Mouse (Mus musculus) limb, embryonic 12.5 days (tissue): ENCODE results near the gene Sec16a. TPM values are rescaled to one million over a fixed set of nuclear protein-coding genes. Genes with fewer than 3 reads are reported as not detected.
A peak's percentile ranks its signal among the peaks of the same experiment; 100 is the strongest.

ENCODE experiments used
- ATAC-seq: fragments of 200-750 bp; cut with Nextera tagmentation; 2 replicates; pipeline ENCODE4 v1.8.0; 2017; ENCODE audit warnings: low read depth, moderate TSS enrichment; ENCODE audit not compliant: insufficient number of reproducible peaks, insufficient read depth, low FRiP score, low TSS enrichment
- H3K27ac ChIP-seq: fragments of 300-500 bp; sonication (generic); 2 replicates; pipeline ENCODE4 v1.5.1; 2016; ENCODE audit warnings: mild to moderate bottlenecking, moderate library complexity
- H3K27me3 ChIP-seq: fragments of 300-500 bp; sonication (generic); 2 replicates; pipeline ENCODE4 v1.6.1; 2016; ENCODE audit warnings: mild to moderate bottlenecking, moderate library complexity
- H3K36me3 ChIP-seq: fragments of 300-500 bp; sonication (generic); 2 replicates; pipeline ENCODE4 v1.6.1; 2016; ENCODE audit warnings: mild to moderate bottlenecking, moderate library complexity
- H3K4me1 ChIP-seq: fragments of 300-500 bp; sonication (generic); replicated peaks from 2 replicates; pipeline ENCODE4 v1.6.1; 2016
- H3K4me2 ChIP-seq: fragments of 300-500 bp; sonication (generic); 2 replicates; pipeline ENCODE4 v1.6.1; 2016; ENCODE audit warnings: mild to moderate bottlenecking, moderate library complexity
- H3K4me3 ChIP-seq: fragments of 300-500 bp; sonication (generic); replicated peaks from 2 replicates; pipeline ENCODE4 v1.5.1; 2016; ENCODE audit warnings: mild to moderate bottlenecking
- H3K9ac ChIP-seq: fragments of 300-500 bp; sonication (generic); replicated peaks from 2 replicates; pipeline ENCODE4 v1.6.1; 2016; ENCODE audit warnings: mild to moderate bottlenecking, moderate library complexity
- H3K9me3 ChIP-seq: fragments of 300-500 bp; sonication (generic); 2 replicates; pipeline ENCODE4 v1.6.1; 2016; ENCODE audit warnings: mild to moderate bottlenecking, moderate library complexity
- WGBS: fragments of 180-500 bp; shearing (Covaris S2); methylation state at CpG from one replicate; pipeline ENCODE4 v1.1.7; 2016; 5-methylcytosine and 5-hydroxymethylcytosine counted together
- polyA plus RNA-seq: library from polyadenylated mRNA; unstranded; fragments of >200 nt; fragmentation: Nextera tagmentation; extraction: Ambion mirVana; gene quantifications from 2 replicates; pipeline ENCODE4 v1.2.1, GENCODE M21; 2016

The Sec16a gene
- polyA plus RNA-seq, 1 experiment from 2014 or later, result 25.6 TPM

DNA sequence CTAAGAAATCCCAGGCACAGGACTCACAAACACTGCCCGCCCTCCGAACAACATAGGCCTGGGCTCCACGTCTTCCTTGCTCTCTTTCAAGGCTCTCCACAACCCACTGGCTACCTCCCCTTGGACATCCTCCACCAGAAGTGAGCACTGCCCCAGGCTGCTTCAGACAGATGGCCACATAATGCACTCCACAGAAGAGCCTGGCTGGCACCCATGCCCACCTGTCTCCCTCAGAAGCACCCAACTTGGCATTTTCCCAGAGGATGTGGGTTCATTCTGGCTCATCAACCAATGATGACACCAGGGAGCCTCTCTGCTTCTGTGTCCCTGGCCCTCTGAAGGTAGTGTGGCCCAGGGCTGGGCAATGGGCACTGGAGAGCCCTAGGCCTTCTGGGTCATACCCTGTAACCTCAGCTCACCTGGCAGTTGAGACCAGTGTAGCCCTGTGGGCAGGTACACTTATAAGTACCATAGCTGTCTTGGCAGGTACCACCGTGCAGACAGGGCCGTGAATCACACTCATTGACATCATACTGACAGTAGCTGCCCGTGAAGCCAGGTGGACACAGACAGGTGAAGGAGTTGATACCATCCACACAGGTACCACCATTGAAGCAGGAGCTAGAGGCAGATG is 26.8 kb upstream of the Sec16a start:
- ATAC-seq, result no peak
- Histone ChIP-seq H3K9me3 (no peaks in the 10 kb centered on the region), H3K27ac (no peak overlapping the region), H3K27me3 (no peaks in the 10 kb centered on the region), H3K4me1 (peaks cover 13% of the 10 kb centered on the region; the same call in 1 of the 2 replicates), H3K4me3 (no peak overlapping the region), H3K9ac (no peak overlapping the region), H3K36me3 (peaks cover 98% of the 10 kb centered on the region), H3K4me2 (no peak overlapping the region)
- 91% methylated on average over 6 of the region's 6 CpGs for WGBS

DNA sequence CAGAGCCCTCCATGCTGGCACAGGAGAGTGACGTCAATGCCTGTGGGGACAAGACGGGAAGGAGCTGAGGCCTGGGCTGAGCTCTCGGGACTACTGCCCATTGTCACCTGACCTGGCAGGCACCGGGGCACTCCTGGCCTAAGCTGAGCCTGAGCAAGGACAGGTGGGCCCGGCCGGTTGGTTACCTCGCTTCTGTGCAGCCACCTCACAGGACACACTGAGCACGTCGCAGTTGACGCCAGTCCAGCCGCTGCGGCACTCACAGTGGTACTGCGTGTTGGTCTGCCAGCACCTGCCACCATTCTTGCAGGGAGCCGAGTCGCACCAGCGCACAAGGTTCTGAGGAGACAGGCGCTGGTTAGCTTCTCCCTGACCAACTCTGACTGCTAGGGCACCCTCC is 26.0 kb upstream of the Sec16a start:
- no peak overlapping the region for H3K9ac ChIP-seq
- no peaks in the 10 kb centered on the region for H3K27me3 ChIP-seq
- no peak overlapping the region for H3K27ac ChIP-seq
- WGBS, result 90% methylated on average over 17 of the region's 17 CpGs
- peaks cover 98% of the 10 kb centered on the region for H3K36me3 ChIP-seq
- H3K9me3 ChIP-seq, result no peaks in the 10 kb centered on the region
- H3K4me3 ChIP-seq, result no peak overlapping the region
- no peak for ATAC-seq
- peaks cover 13% of the 10 kb centered on the region; the same call in 1 of the 2 replicates for H3K4me1 ChIP-seq
- H3K4me2 ChIP-seq, result no peak overlapping the region

DNA sequence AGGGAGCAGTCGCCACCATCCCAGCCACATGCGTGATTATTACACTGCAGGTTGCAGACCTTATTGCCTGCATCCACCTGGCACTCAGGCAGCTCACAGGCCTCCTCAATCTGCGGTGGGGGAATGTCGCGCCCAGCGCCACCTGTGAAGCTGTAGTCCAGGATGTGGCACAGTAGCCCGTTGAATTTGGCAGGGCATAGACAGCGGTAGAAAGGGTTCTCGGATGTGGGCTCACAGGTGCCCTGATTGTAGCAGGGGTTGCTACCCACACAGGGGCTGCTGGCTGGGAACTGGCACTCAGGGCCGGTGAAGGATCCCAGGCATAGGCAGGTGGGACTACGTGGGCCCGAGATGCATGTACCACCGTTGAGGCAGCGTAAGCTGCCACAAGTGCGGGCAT is 23.4 kb upstream of the Sec16a start:
- no peak for ATAC-seq
- Histone ChIP-seq H3K27ac (no peak overlapping the region), H3K9me3 (no peaks in the 10 kb centered on the region), H3K36me3 (peaks cover 98% of the 10 kb centered on the region), H3K4me1 (no peaks in the 10 kb centered on the region), H3K4me2 (no peak overlapping the region), H3K9ac (no peak overlapping the region), H3K27me3 (no peaks in the 10 kb centered on the region), H3K4me3 (no peak overlapping the region)
- WGBS, result 92% methylated on average over 15 of the region's 15 CpGs

DNA sequence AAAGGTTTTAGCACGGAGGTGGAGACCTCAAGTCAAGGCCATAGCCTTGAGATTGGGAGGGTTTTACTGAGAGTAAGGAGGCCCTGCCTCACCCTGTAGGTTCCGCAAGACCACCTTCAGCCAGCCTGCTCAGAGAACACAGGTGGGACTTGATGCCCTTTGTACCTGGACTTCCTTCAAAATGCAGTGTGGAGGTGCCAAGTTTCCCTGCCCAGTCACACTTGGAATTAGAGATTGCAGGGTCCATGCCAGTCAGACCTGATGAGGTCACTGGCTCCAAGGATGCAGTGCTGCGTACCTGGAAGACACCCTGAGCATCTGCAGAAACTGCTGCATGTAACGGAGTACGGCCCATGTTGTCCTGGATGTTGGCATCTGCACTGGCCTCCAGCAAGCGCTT is 18.4 kb upstream of the Sec16a start:
- Histone ChIP-seq H3K9me3 (no peaks in the 10 kb centered on the region), H3K4me3 (no peak overlapping the region), H3K36me3 (peaks cover 93% of the 10 kb centered on the region), H3K9ac (no peak overlapping the region), H3K4me2 (no peak overlapping the region), H3K4me1 (peaks cover 17% of the 10 kb centered on the region), H3K27ac (no peak overlapping the region), H3K27me3 (no peaks in the 10 kb centered on the region)
- WGBS, result 97% methylated on average over 6 of the region's 6 CpGs
- no peak for ATAC-seq

DNA sequence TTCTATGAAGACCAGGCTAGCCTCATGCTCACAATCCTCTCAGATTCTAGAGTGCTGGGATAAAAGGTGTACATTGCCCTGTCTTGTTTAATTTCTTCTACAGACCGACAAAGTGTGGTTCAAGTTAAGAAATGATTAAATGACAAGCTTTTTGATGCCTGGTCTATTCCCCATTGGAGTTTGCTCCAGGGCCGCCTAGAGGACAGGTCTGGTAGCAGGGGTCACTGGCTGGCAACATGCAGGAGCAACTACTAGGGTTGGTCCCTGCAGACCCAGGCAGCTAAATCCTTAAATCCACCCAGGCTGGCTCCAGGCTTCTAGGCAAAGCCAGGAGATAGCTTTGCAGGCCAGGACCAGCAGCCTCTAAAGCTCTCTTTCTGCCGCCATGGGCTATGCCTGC is 18.0 kb upstream of the Sec16a start:
- H3K27ac ChIP-seq, result no peak overlapping the region
- no peak overlapping the region for H3K4me2 ChIP-seq
- H3K4me1 ChIP-seq, result peaks cover 22% of the 10 kb centered on the region
- H3K4me3 ChIP-seq, result no peak overlapping the region
- H3K9me3 ChIP-seq, result no peaks in the 10 kb centered on the region
- no peak for ATAC-seq
- H3K36me3 ChIP-seq, result peaks cover 92% of the 10 kb centered on the region
- H3K27me3 ChIP-seq, result no peaks in the 10 kb centered on the region
- WGBS, result 73% methylated on average over 3 of the region's 3 CpGs
- no peak overlapping the region for H3K9ac ChIP-seq

DNA sequence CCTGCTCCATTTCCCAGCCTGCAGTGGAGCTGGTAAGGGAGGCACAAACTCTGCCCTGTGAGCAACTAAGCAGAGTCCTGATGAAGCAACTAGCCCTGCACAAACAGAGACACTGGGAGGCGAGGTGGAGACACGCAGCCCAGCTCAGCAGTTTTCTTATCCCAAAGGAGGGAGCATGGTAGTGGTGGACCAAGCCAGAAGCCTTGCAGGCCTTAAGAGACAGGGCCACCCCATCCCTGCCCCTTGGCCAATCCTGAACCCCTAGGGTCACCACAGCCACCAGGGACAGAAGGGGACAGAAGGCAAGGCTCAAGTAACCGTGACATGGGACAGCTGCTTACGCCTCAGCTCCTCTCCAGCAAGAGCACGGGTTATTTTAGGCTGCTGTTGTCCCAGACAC is 16.7 kb upstream of the Sec16a start:
- H3K36me3 ChIP-seq, result peaks cover 83% of the 10 kb centered on the region
- H3K27ac ChIP-seq, result no peak overlapping the region
- H3K4me3 ChIP-seq, result no peak overlapping the region
- H3K4me2 ChIP-seq, result no peak overlapping the region
- peaks cover 23% of the 10 kb centered on the region for H3K4me1 ChIP-seq
- H3K9ac ChIP-seq, result no peak overlapping the region
- no peak for ATAC-seq
- WGBS, result 83% methylated on average over 5 of the region's 5 CpGs
- H3K27me3 ChIP-seq, result no peaks in the 10 kb centered on the region
- H3K9me3 ChIP-seq, result no peaks in the 10 kb centered on the region

DNA sequence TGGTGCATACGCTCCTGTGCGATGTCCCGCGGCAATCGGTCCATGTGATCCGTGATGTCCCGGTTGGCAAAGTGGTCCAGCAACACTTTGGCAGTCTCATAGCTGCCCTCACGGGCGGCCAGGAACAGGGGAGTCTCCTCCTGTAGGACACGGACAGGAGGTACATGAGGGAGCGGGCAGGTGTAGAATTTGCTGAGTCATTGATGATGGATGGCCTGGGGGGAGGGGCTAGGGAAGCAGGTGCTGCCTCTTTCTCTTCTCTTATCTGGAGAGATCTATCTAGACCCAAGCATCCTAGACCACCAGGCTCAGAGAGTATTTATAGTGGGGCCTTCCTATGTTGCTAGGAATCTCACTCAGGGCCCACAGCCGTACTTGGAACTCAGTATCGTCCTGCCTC is 15.8 kb upstream of the Sec16a start:
- Histone ChIP-seq H3K9me3 (no peaks in the 10 kb centered on the region), H3K4me2 (no peak overlapping the region), H3K9ac (no peak overlapping the region), H3K27me3 (no peaks in the 10 kb centered on the region), H3K4me3 (no peak overlapping the region), H3K36me3 (peaks cover 75% of the 10 kb centered on the region), H3K27ac (no peak overlapping the region), H3K4me1 (peaks cover 23% of the 10 kb centered on the region)
- WGBS, result 89% methylated on average over 13 of the region's 13 CpGs
- no peak for ATAC-seq

DNA sequence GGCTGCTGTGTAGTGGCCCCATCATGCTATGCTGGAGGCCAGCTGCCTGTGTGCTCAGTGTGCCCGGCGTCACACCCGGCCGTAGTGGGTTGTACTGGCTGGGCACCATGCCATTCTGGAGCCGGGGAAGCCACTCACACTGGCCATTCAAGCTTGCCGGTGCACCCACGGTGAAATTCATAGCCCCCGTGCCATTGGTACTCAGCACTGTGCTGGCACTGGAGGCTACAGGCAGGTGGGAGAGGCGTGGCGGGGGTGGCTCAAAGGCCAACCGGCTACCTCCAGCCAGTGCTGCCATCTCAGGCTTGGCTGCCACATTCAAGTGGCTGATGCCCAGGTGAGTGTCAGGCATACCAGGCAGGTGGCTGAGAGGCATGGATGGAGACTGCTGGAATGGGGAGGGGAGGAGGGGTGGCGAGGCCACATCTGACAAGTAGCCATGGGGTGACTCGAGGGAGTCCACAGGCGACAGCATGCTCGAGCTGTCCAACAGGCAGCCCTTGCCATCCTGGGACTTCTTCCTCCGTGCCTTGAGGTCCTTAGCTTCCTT is 15.2 kb upstream of the Sec16a start:
- Histone ChIP-seq H3K4me3 (no peak overlapping the region), H3K9ac (no peak overlapping the region), H3K9me3 (no peaks in the 10 kb centered on the region), H3K27me3 (no peaks in the 10 kb centered on the region), H3K36me3 (peaks cover 69% of the 10 kb centered on the region), H3K4me2 (no peak overlapping the region), H3K4me1 (peaks cover 23% of the 10 kb centered on the region), H3K27ac (0 out of 2 replicates have a peak overlapping the region, but pooled peaks have one; percentile 41)
- ATAC-seq, result peak; percentile 24; the same call in 1 of the 2 replicates
- WGBS, result 92% methylated on average over 16 of the region's 16 CpGs

DNA sequence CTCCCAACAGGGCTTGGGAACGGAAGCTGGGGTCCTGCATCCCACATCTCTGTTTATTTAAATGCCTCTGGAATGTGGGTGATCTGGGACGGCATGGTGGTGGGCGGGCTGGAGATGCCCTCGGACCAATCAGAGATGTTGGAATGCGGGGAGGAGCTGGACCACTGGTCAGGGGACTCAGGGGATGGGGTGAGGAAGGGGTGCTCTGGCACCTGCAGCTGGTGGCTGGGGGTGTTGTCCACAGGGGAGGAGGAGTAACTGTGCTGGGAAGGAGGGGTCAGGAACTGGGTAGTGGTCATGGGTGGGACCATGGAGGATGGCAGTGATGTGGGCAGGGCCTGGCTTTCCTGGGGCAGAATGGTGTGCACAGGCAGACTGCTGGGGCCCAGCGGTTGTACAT is 14.5 kb upstream of the Sec16a start:
- Histone ChIP-seq H3K4me3 (no peak overlapping the region), H3K4me2 (no peak overlapping the region), H3K4me1 (peaks cover 23% of the 10 kb centered on the region), H3K36me3 (peaks cover 62% of the 10 kb centered on the region), H3K9me3 (no peaks in the 10 kb centered on the region), H3K27ac (peak overlapping the region; percentile 41; the same call in 1 of the 2 replicates), H3K27me3 (no peaks in the 10 kb centered on the region), H3K9ac (no peak overlapping the region)
- 38% methylated on average over 6 of the region's 6 CpGs for whole genome bisulfite sequencing
- 0 out of 2 replicates have a peak, but pooled peaks have one; percentile 13 for ATAC-seq

DNA sequence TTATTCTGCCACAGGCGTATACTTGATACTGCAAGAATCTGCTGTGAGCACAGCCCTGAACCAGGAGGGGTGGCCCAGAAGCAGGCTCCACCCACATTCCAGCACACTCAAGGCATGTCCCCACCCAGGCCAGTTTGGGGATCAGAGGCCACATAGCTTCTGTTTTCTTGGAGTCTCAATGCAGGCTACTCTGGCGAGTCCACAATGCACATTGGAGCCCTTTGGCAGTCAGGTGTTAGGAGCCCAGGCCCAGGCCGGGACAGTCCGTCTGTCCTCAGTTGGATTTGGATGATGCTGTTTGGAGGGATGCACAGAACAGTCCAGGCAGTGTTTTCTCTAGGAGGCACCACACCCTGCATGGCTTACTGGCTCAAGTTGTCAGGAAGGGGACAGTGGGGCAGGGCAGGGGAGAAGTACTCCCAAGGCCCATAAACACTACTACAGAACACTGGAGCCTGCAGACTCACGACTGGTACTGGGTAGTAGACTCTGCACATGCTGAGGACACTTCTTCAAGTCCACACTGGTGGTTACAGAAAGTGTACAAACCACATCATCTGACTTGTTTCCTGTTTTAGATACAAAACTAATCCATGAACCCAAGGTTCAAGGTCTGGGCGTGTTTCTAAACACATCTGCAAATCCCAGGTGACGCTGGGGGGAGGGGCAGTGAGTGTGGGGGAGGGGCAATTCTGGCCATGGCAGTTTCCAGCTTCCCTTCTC is 13.5 kb upstream of the Sec16a start:
- no peak for ATAC-seq
- no peak overlapping the region for H3K9ac ChIP-seq
- no peaks in the 10 kb centered on the region for H3K9me3 ChIP-seq
- WGBS, result 30% methylated on average over 7 of the region's 7 CpGs
- H3K36me3 ChIP-seq, result peaks cover 54% of the 10 kb centered on the region
- H3K4me2 ChIP-seq, result no peak overlapping the region
- H3K27me3 ChIP-seq, result no peaks in the 10 kb centered on the region
- peaks cover 23% of the 10 kb centered on the region for H3K4me1 ChIP-seq
- H3K27ac ChIP-seq, result peak overlapping the region; percentile 83
- no peak overlapping the region for H3K4me3 ChIP-seq

DNA sequence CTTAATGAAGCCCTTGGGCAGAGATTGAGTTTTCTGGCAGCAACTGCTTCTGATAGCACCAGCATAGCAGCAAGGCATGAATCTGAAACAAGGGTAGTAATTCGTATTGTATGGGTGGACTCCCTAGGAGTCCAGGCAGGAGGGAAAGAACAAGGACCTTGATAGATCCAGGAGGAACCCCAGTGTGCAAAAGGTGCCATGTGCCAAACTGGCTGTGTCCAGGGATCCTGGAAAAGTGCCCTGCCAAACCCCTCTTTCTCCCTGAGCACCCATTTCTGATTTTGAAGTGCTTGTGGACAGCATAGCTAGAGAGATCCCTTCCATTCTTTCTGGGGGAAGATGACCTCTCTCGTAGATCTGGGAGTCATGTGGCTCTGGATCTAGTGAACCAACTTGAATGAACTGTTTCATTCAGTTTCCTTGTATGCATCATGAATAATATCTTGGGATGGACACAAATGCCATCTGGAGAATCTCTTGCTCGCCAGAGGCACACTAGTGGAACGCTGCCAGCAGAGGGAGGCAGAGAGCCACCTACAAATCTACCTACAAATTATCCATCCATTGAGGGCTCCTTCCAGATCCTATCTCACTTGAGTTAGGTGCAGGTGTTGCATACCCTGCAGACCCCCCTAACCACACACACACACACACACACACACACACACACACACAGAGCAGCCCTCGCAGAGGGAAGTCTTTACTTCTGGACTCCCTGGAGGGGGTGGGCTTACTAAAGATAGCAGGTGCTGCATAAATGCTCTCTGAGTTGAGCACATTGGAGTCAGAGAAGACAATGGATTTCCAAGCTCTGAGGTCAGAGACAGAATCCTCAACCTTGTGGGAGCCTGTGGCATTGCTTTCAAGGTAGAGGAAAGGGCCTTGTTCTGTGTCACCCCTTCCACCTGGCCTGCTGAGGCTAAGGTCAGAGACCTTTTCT is 4.4 kb upstream of the Sec16a start:
- Histone ChIP-seq H3K27ac (no peak overlapping the region), H3K4me1 (peaks cover 11% of the 10 kb centered on the region), H3K9ac (no peak overlapping the region), H3K4me3 (no peak overlapping the region), H3K36me3 (no peaks in the 10 kb centered on the region), H3K4me2 (no peak overlapping the region), H3K27me3 (no peaks in the 10 kb centered on the region), H3K9me3 (no peaks in the 10 kb centered on the region)
- no peak for ATAC-seq
- WGBS, result 22% methylated on average over 5 of the region's 5 CpGs
